Mouse (Mus musculus) hindbrain, embryonic 13.5 days (tissue): ENCODE results near the gene Clca1. TPM values are rescaled to one million over a fixed set of nuclear protein-coding genes. Genes with fewer than 3 reads are reported as not detected.
"Not testable (repeated sequence)": the region's sequence is repeated elsewhere in the genome, so short reads cannot be mapped to it uniquely, and the experiment has no call there.

Experiments used
- ATAC-seq: fragments of 200-750 bp; cut with Nextera tagmentation; 2 replicates; pipeline ENCODE4 v1.8.0; 2017; ENCODE audit warnings: moderate TSS enrichment; ENCODE audit not compliant: low FRiP score
- H3K27ac ChIP-seq: fragments of 300-500 bp; sonication (generic); 2 replicates; pipeline ENCODE4 v1.5.1; 2015; ENCODE audit warnings: inconsistent platforms, mild to moderate bottlenecking, moderate library complexity
- H3K27me3 ChIP-seq: fragments of 300-500 bp; sonication (generic); 2 replicates; pipeline ENCODE4 v1.6.1; 2015; ENCODE audit warnings: mild to moderate bottlenecking, inconsistent platforms
- H3K36me3 ChIP-seq: fragments of 300-500 bp; sonication (generic); 2 replicates; pipeline ENCODE4 v1.6.1; 2015; ENCODE audit warnings: mild to moderate bottlenecking, inconsistent platforms
- H3K4me1 ChIP-seq: fragments of 300-500 bp; sonication (generic); replicated peaks from 2 replicates; pipeline ENCODE4 v1.6.1; 2015; ENCODE audit warnings: inconsistent platforms
- H3K4me2 ChIP-seq: fragments of 300-500 bp; sonication (generic); 2 replicates; pipeline ENCODE4 v1.6.1; 2015; ENCODE audit warnings: inconsistent platforms, mild to moderate bottlenecking, moderate library complexity
- H3K4me3 ChIP-seq: fragments of 300-500 bp; sonication (generic); 2 replicates; pipeline ENCODE4 v1.5.1; 2015; ENCODE audit warnings: mild to moderate bottlenecking, inconsistent platforms
- H3K9ac ChIP-seq: fragments of 300-500 bp; sonication (generic); 2 replicates; pipeline ENCODE4 v1.6.1; 2015; ENCODE audit warnings: mild to moderate bottlenecking, inconsistent platforms
- H3K9me3 ChIP-seq: fragments of 300-500 bp; sonication (generic); 2 replicates; pipeline ENCODE4 v1.6.1; 2016; ENCODE audit warnings: inconsistent platforms
- WGBS: fragments of 180-500 bp; shearing (Covaris S2); methylation state at CpG from one replicate; pipeline ENCODE4 v1.1.7; 2015; 5-methylcytosine and 5-hydroxymethylcytosine counted together
- polyA plus RNA-seq: library from polyadenylated mRNA; unstranded; fragments of >200 nt; fragmentation: Nextera tagmentation; extraction: Ambion mirVana; gene quantifications from 2 replicates; pipeline ENCODE4 v1.2.1, GENCODE M21; 2015

Gene Clca1
- polyA plus RNA-seq, result not detected in 2 replicates

DNA sequence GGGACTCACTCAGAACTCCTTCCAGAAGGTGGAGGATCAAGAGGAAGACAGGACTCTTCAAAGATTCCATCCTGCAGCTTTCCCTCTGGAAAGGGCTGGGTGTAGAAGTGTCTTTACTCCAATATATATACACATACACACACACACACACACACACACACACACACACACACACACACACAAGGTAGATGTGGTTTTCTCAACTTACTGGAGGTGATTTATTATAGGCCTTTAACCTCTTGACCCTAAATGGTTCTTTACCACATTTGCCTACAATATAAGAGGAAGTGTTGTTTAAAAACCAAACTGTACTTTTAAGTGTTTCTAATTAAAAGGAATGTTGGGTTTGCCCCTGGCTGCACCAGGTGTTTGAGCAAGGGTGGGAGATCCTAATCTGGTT is at the start of gene Clca1:
TSS of gene Clca1 (minus strand) at position 101 of the 400 bp plus-strand sequence.
- no peak within 1 kb of the TSS for H3K9ac ChIP-seq
- H3K9me3 ChIP-seq, result no peaks in the 10 kb centered on the region
- no peaks in the 10 kb centered on the region for H3K27me3 ChIP-seq
- no peak for ATAC-seq
- no peak within 1 kb of the TSS for H3K27ac ChIP-seq
- H3K4me2 ChIP-seq, result no peak within 1 kb of the TSS
- no peak within 1 kb of the TSS for H3K4me3 ChIP-seq
- no peaks in the 10 kb centered on the region for H3K36me3 ChIP-seq
- H3K4me1 ChIP-seq, result no peaks in the 10 kb centered on the region

DNA sequence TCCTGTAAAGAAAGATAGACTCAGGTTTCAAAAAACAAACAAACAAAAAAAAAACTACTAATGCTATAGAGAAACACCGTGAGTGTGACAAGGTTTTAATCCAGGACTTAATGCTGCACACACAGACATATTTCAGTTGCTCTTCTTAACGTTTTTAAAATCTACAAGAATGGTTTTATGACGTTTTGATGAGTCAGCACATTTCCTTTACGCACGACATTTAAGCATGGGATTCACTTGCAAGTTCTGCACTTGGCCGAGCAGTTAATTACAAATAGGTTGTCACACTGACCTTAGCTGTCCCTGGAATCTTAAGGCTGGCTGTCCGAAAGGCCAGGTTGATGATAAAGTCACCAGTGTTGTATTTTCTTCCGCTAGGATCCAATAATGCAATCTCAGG is 48.3 kb upstream of the Clca1 start:
- H3K4me1 ChIP-seq, result no peaks in the 10 kb centered on the region
- H3K27me3 ChIP-seq, result no peaks in the 10 kb centered on the region
- no peak overlapping the region for H3K27ac ChIP-seq
- H3K4me3 ChIP-seq, result no peak overlapping the region
- no peaks in the 10 kb centered on the region for H3K36me3 ChIP-seq
- no peaks in the 10 kb centered on the region for H3K9me3 ChIP-seq
- no peak overlapping the region for H3K9ac ChIP-seq
- 83% methylated on average over 8 of the region's 8 CpGs for WGBS
- ATAC-seq, result no peak
- H3K4me2 ChIP-seq, result no peak overlapping the region

DNA sequence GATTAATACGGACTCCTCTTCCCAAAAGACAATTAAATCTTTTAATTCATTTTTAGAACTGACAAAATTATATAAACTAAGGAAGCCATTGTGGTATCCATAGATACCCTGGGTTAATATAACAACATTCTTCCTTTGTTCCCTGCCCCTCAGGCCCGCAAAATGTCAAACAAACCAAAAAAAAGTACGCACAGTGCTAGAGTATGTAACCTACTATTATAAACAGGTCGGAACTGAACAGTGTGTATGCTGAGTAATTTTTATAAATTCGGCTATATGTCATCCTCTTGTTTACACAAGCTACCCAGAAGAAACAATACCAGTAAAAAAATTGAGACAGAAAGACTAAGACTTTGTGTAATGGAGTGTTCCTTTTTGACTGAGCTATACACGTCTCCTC is 45.8 kb upstream of the Clca1 start:
- no peaks in the 10 kb centered on the region for H3K36me3 ChIP-seq
- no peaks in the 10 kb centered on the region for H3K9me3 ChIP-seq
- H3K27ac ChIP-seq, result no peak overlapping the region
- H3K9ac ChIP-seq, result no peak overlapping the region
- no peak overlapping the region for H3K4me3 ChIP-seq
- no peak overlapping the region for H3K4me2 ChIP-seq
- no peaks in the 10 kb centered on the region for H3K27me3 ChIP-seq
- H3K4me1 ChIP-seq, result no peaks in the 10 kb centered on the region
- 88% methylated on average over 6 of the region's 6 CpGs for WGBS
- no peak for ATAC-seq

DNA sequence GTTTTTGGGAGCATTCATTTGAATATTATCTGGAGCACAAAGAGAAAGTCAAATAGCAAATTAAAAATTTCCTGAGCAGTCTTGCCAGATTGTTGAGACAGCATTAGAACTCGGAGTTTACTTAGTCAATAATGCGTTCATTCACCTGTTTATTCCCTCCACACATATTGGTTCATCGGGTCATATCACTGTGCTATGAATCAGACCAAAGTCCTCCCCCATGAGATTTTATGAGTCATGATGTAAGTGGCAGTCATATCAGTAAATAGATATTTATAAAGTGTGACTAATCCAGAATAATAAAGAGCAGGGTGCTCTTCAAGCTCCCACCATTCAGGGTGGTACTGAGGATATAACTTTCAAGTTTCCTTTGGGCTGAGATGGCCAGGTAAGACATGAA is 39.8 kb upstream of the Clca1 start:
- no peaks in the 10 kb centered on the region for H3K4me1 ChIP-seq
- no peaks in the 10 kb centered on the region for H3K9me3 ChIP-seq
- ATAC-seq, result no peak
- no peaks in the 10 kb centered on the region for H3K27me3 ChIP-seq
- WGBS, result 94% methylated on average over 3 of the region's 3 CpGs
- H3K27ac ChIP-seq, result no peak overlapping the region
- H3K9ac ChIP-seq, result no peak overlapping the region
- no peak overlapping the region for H3K4me3 ChIP-seq
- H3K4me2 ChIP-seq, result no peak overlapping the region
- no peaks in the 10 kb centered on the region for H3K36me3 ChIP-seq

DNA sequence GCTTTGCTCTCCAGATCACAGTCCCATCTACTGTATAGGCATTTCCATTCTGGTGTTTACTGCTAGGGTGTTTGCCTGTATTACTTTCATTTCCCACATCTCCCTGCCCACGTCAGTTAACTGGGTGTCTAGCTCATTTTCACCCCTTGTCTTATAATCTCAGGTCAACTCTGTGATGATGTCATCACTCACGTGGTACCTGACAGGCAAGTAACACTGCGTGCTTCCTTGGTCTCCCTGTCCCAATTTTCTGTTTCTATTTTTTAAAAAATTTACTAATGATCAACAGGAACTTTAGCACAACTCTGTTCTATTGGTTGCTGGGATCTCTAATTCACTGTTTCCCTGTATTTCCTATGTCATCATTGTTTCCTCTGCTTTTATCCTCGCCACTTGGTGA is 36.4 kb upstream of the Clca1 start:
- ATAC-seq, result no peak
- H3K9ac ChIP-seq, result no peak overlapping the region
- H3K4me3 ChIP-seq, result no peak overlapping the region
- H3K4me2 ChIP-seq, result no peak overlapping the region
- no peaks in the 10 kb centered on the region for H3K27me3 ChIP-seq
- no peaks in the 10 kb centered on the region for H3K4me1 ChIP-seq
- no peak overlapping the region for H3K27ac ChIP-seq
- WGBS, result 82% methylated on average over 4 of the region's 4 CpGs
- H3K9me3 ChIP-seq, result no peaks in the 10 kb centered on the region
- H3K36me3 ChIP-seq, result no peaks in the 10 kb centered on the region

DNA sequence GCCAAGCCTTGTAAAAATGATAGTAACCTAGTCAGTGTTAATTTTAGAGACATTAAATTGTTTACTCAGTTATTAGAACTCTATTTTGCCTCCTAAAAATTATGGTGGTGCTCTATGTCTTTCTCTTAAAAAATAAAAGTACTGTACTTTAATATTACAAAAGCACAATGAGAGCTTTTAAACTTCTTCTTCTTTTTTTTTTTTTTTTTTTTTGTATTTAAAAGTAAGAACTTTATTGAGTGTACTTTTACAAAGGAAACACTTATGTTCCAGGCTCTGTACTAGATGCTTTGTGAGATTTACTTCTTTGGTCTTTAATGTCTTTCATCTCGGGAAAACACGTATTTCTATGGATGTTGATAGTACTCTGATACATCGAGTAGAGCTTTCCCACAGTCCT is 22.6 kb upstream of the Clca1 start:
- H3K36me3 ChIP-seq, H3K27me3 ChIP-seq, H3K9me3 ChIP-seq, H3K4me2 ChIP-seq, ATAC-seq, H3K4me3 ChIP-seq, H3K4me1 ChIP-seq, H3K27ac ChIP-seq, H3K9ac ChIP-seq: not testable (repeated sequence)
- WGBS, result 96% methylated on average over 3 of the region's 3 CpGs

DNA sequence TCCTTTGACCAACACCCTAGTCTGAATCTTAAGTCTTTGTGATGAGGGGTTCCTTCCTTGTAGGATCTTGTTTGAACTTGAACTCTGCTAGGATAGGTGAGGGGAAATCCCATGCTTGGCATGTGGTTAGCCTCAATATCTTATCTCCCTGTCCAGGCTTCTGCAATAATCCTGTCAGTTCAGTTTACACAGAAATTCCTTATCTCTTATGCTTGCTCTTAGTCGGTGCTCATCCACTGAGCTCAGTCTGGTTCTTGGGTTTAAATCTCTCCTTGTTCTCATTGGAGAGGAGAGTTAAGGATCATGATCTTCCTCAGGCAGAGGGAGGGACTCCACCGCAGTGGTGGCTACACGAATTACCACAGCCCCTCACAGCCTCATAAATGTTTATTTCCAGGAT is 17.2 kb upstream of the Clca1 start:
- H3K4me1 ChIP-seq, result no peaks in the 10 kb centered on the region
- no peak overlapping the region for H3K27ac ChIP-seq
- no peak overlapping the region for H3K9ac ChIP-seq
- no peaks in the 10 kb centered on the region for H3K9me3 ChIP-seq
- no peaks in the 10 kb centered on the region for H3K36me3 ChIP-seq
- H3K4me2 ChIP-seq, result no peak overlapping the region
- 90% methylated on average over 3 of the region's 3 CpGs for WGBS
- no peak overlapping the region for H3K4me3 ChIP-seq
- H3K27me3 ChIP-seq, result no peaks in the 10 kb centered on the region
- ATAC-seq, result no peak

DNA sequence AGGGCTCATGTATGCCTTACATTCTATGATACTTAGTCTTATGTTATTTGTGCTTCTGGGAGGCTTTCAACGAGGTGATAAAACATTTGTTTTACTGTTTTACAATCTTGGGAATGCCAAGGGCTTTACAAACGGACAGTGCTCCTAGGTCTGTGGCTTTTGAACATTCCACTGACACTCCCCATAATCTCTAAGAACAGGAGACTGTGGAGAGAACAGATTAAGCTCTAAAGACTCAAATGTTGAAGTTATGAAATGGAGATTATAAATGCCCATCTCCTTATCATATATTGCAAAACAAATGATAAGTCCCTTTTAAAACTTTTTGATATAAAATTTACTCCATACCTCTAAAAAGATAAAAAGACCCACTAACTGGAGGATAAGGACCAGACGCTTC is 6.2 kb upstream of the Clca1 start:
- H3K4me2 ChIP-seq, result no peak overlapping the region
- no peaks in the 10 kb centered on the region for H3K27me3 ChIP-seq
- no peaks in the 10 kb centered on the region for H3K4me1 ChIP-seq
- no peaks in the 10 kb centered on the region for H3K36me3 ChIP-seq
- no peak overlapping the region for H3K4me3 ChIP-seq
- H3K27ac ChIP-seq, result no peak overlapping the region
- no peak for ATAC-seq
- H3K9ac ChIP-seq, result no peak overlapping the region
- H3K9me3 ChIP-seq, result no peaks in the 10 kb centered on the region
- WGBS, result 77% methylated on average over 3 of the region's 3 CpGs

DNA sequence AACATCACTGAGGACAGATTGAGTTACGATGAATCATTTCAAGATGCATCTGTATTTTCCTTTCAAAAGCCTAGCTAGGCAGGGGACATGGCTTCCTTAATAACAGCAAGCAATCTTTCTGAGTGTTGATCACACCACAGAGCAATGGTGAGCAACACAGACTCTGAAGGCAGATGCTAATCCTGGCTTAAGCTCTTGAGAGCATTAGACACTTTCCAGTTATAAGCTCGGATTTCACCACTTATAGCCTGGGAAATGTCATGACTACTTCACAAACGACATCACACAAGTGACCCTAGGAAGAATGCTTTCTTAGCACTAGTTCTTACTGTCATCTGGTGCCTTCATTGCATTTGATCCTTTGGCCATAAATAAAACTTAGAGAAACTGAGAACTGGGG is 4.5 kb downstream of the Clca1 start:
- Histone ChIP-seq H3K4me2 (no peak overlapping the region), H3K9me3 (no peaks in the 10 kb centered on the region), H3K27me3 (no peaks in the 10 kb centered on the region), H3K27ac (no peak overlapping the region), H3K36me3 (no peaks in the 10 kb centered on the region), H3K9ac (no peak overlapping the region), H3K4me1 (no peaks in the 10 kb centered on the region), H3K4me3 (no peak overlapping the region)
- ATAC-seq, result no peak
- 88% methylated on average over 3 of the region's 3 CpGs for WGBS

DNA sequence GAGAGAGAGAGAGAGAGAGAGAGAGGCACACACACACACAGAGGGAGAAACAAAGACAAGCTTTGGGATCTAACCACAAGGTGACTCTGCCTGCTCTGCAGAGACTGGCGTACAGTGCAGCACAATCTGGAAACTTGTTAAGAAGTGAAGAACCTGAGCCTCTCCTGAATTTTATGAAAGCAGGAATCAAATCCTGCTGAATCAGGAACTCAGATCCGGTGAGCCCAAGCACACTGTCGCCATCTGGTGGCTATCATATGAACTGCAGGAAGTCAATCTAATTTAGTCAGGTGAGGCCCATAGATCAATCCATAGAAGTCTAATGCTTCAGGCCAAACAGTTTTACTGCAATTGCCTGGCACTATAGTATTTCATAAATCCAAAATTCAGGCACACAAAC is 5.8 kb downstream of the Clca1 start:
- WGBS, result 34% methylated on average over 3 of the region's 3 CpGs
- no peak overlapping the region for H3K4me2 ChIP-seq
- no peaks in the 10 kb centered on the region for H3K36me3 ChIP-seq
- no peak overlapping the region for H3K9ac ChIP-seq
- no peaks in the 10 kb centered on the region for H3K9me3 ChIP-seq
- H3K4me1 ChIP-seq, result no peaks in the 10 kb centered on the region
- no peak overlapping the region for H3K4me3 ChIP-seq
- H3K27me3 ChIP-seq, result no peaks in the 10 kb centered on the region
- no peak overlapping the region for H3K27ac ChIP-seq
- no peak for ATAC-seq

DNA sequence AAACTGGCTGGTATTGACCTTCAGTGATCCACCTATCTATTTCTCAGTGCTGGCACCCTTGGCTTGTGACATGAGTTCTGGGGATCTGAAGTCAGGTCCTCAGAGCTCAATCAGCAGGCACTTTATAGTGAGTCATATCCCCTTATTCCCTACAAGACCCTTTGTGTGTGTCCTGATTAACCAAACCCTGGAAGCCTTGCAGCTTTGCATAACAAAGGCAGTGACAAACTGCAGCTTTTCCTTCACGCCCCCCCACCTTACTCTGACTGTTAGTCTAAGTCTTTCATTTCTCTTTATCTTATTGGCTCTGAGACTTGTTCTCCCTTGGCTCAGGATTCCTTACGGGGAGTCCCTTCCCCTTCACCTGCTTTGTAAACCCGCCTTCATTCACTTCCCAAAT is 14.8 kb downstream of the Clca1 start:
- no peak overlapping the region for H3K9ac ChIP-seq
- no peak for ATAC-seq
- no peaks in the 10 kb centered on the region for H3K9me3 ChIP-seq
- H3K4me2 ChIP-seq, result no peak overlapping the region
- no peak overlapping the region for H3K27ac ChIP-seq
- no peak overlapping the region for H3K4me3 ChIP-seq
- H3K4me1 ChIP-seq, result no peaks in the 10 kb centered on the region
- WGBS, result 49% methylated on average over 3 of the region's 3 CpGs
- no peaks in the 10 kb centered on the region for H3K27me3 ChIP-seq
- H3K36me3 ChIP-seq, result no peaks in the 10 kb centered on the region

DNA sequence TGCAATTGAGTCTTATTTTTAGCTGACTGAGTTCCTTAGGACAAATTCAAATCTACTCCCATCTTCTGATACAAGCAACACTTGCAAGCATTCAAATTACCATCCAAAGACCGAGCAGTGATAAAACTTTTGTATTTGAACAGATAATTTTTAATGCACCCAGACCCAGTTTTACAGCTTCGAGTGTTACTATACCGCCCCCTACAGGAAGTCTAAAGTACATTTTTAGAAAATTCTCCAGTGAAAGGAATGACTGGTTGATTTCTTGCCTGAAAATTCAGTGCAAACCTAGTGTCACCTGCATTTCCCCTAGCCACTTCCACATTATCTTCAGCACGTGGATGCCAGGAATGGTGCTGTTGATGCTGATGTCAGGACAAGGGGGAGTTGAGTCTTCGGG is 28.2 kb downstream of the Clca1 start:
- no peak overlapping the region for H3K4me3 ChIP-seq
- no peaks in the 10 kb centered on the region for H3K4me1 ChIP-seq
- H3K9ac ChIP-seq, result no peak overlapping the region
- H3K9me3 ChIP-seq, result no peaks in the 10 kb centered on the region
- H3K27me3 ChIP-seq, result no peaks in the 10 kb centered on the region
- no peaks in the 10 kb centered on the region for H3K36me3 ChIP-seq
- 36% methylated on average over 5 of the region's 5 CpGs for WGBS
- no peak for ATAC-seq
- no peak overlapping the region for H3K27ac ChIP-seq
- no peak overlapping the region for H3K4me2 ChIP-seq

DNA sequence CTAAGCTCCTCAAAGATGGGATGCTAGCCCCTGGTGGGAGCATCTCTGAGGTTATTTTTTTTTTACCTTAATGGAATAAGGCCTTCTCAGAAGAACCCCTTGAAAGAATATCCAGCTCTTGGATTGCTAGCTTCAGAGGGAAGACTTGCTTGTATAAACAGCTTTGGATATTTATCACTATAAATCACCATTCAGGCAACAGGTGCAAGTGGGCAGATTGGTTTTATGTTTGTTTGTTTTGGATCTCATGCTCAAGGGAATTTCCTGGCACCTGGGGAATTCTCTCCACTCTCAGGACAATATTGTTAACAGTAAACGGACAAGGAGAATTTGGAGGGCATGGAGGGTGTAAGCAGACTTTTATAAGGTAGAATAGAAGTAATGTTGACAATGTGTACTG is 31.7 kb downstream of the Clca1 start:
- Histone ChIP-seq H3K27ac (no peak overlapping the region), H3K9me3 (no peaks in the 10 kb centered on the region), H3K27me3 (no peaks in the 10 kb centered on the region), H3K4me3 (no peak overlapping the region), H3K36me3 (no peaks in the 10 kb centered on the region), H3K4me2 (no peak overlapping the region), H3K4me1 (no peaks in the 10 kb centered on the region), H3K9ac (no peak overlapping the region)
- ATAC-seq, result no peak
- 81% methylated on average over 1 of the region's 1 CpGs for WGBS

DNA sequence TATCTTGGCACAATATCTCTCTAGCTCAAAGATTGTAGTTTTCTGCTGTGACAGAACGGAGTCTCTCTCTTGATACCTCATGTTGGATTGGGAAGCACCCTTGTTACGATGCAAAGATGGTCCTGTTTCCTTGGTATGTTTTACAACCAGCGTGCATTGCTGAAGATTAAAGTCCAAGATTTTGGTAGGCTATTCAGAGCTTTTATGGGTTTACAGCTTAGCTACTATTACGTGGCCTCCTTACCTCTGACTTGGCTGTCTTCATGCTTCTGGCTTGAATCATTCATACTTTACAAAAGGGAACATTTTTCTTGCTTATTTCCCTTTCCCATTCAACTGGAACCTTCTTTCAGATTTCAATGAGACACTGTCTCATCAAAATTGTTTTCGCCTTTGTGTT is 39.5 kb downstream of the Clca1 start:
- Histone ChIP-seq H3K4me2 (no peak overlapping the region), H3K27ac (no peak overlapping the region), H3K9ac (no peak overlapping the region), H3K4me3 (no peak overlapping the region), H3K36me3 (no peaks in the 10 kb centered on the region), H3K9me3 (no peaks in the 10 kb centered on the region), H3K27me3 (no peaks in the 10 kb centered on the region), H3K4me1 (no peaks in the 10 kb centered on the region)
- ATAC-seq, result no peak
- WGBS, result 90% methylated on average over 5 of the region's 5 CpGs
